Mouse (Mus musculus) kidney, postnatal 0 days (tissue): ENCODE results near the gene Dbr1. TPM values are rescaled to one million over a fixed set of nuclear protein-coding genes. Genes with fewer than 3 reads are reported as not detected.

Experiments used
- ATAC-seq: fragments of 200-750 bp; cut with Nextera tagmentation; replicated peaks from 2 replicates; pipeline ENCODE4 v1.8.0; 2017; ENCODE audit warnings: low read depth, moderate number of reproducible peaks, moderate TSS enrichment, moderate library complexity; ENCODE audit not compliant: low FRiP score
- DNase-seq: peaks from one replicate; pipeline ENCODE4 v3.0.0-alpha.2; 2016; ENCODE audit warnings: low spot score
- H3K27ac ChIP-seq: fragments of 300-500 bp; sonication (generic); 2 replicates; pipeline ENCODE4 v1.5.1; 2014; ENCODE audit warnings: mild to moderate bottlenecking
- H3K27me3 ChIP-seq: fragments of 300-500 bp; sonication (generic); 2 replicates; pipeline ENCODE4 v1.6.1; 2014; ENCODE audit warnings: low read length, mixed read lengths; ENCODE audit not compliant: insufficient read depth
- H3K36me3 ChIP-seq: fragments of 300-500 bp; sonication (generic); 2 replicates; pipeline ENCODE4 v1.6.1; 2014; ENCODE audit warnings: low read length, mixed read lengths; ENCODE audit not compliant: insufficient read depth
- H3K4me1 ChIP-seq: fragments of 300-500 bp; sonication (generic); replicated peaks from 2 replicates; pipeline ENCODE4 v1.6.1; 2014; ENCODE audit warnings: antibody characterized with exemption, low read length, mixed read lengths; ENCODE audit not compliant: insufficient read depth
- H3K4me2 ChIP-seq: fragments of 300-500 bp; sonication (generic); 2 replicates; pipeline ENCODE4 v1.6.1; 2014; ENCODE audit warnings: mild to moderate bottlenecking, low read length, moderate library complexity, mixed read lengths
- H3K4me3 ChIP-seq: fragments of 300-500 bp; sonication (generic); replicated peaks from 2 replicates; pipeline ENCODE4 v1.5.1; 2014; ENCODE audit warnings: low read depth, low read length
- H3K9ac ChIP-seq: fragments of 300-500 bp; sonication (generic); 2 replicates; pipeline ENCODE4 v1.6.1; 2014; ENCODE audit warnings: low read depth, low read length
- H3K9me3 ChIP-seq: fragments of 300-500 bp; sonication (generic); replicated peaks from 2 replicates; pipeline ENCODE4 v1.6.1; 2016; ENCODE audit warnings: low read length, inconsistent platforms, mixed read lengths
- CTCF ChIP-seq: IDR thresholded peaks from 2 replicates; pipeline ENCODE4 v1.5.1; 2016; ENCODE audit warnings: antibody characterized with exemption, low read depth, mild to moderate bottlenecking, moderate library complexity
- WGBS: fragments of 180-500 bp; shearing (Covaris S2); extraction: QIAGEN DNeasy Blood & Tissue Kit; methylation state at CpG from one replicate; pipeline ENCODE4 v1.1.7; 2014; 5-methylcytosine and 5-hydroxymethylcytosine counted together
- polyA plus RNA-seq: library from polyadenylated mRNA; unstranded; fragments of >200 nt; fragmentation: Nextera tagmentation; extraction: Ambion mirVana; gene quantifications from 2 replicates; pipeline ENCODE4 v1.2.1, GENCODE M21; 2015

The Dbr1 gene
- polyA plus RNA-seq = 17.0 and 21.2 TPM in 2 replicates

DNA sequence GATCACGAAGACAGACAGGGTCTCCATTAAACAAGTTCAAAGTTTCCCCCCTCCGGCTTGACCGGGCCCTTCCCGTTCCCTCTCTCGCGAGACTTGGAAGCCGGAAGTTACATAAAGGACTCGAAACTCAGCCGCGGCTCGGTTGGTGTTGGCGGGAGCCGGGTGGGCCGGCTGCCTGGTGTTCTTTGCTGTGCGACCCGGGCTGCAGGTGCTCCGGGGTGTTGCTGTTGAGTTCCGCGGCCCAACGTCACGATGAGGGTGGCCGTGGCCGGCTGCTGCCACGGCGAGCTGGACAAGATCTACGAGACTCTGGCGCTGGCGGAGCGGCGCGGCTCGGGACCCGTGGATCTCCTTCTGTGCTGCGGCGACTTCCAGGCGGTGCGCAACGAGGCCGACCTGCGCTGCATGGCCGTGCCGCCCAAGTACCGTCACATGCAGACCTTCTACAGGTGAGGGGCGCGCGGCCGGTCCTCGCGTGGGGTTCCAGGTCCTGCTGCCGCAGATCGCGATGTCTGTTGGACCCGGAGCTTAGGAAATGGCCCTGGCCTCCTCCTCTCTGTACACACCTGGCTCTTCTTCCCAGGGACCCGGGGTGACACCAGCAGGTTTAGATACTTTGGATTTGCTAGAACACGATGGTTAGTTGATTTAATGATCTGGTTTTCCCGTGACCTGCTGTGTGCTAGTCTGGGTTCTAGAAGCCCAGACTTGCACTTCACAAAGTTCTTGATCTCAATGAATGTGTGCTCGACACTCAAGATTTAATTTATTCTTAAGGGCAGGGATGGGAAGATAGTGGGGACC lies at the start of gene Dbr1:
TSS of gene Dbr1 (plus strand) at position 123 of the 804 bp plus-strand sequence.
- TF ChIP-seq CTCF = no peak
- peak; percentile 95 for ATAC-seq
- peak within 1 kb of the TSS; percentile 92 for H3K4me3 ChIP-seq
- H3K9ac ChIP-seq = peak within 1 kb of the TSS; percentile 92
- under 1% methylated on average over 56 of the region's 57 CpGs for WGBS
- peak within 1 kb of the TSS; percentile 88 for H3K27ac ChIP-seq
- no peaks in the 10 kb centered on the region for H3K9me3 ChIP-seq
- peak; percentile 96 for DNase-seq
- no peaks in the 10 kb centered on the region for H3K27me3 ChIP-seq
- H3K36me3 ChIP-seq = no peaks in the 10 kb centered on the region
- H3K4me1 ChIP-seq = peaks cover 3% of the 10 kb centered on the region; the same call in 1 of the 2 replicates
- peak within 1 kb of the TSS; percentile 86 for H3K4me2 ChIP-seq

DNA sequence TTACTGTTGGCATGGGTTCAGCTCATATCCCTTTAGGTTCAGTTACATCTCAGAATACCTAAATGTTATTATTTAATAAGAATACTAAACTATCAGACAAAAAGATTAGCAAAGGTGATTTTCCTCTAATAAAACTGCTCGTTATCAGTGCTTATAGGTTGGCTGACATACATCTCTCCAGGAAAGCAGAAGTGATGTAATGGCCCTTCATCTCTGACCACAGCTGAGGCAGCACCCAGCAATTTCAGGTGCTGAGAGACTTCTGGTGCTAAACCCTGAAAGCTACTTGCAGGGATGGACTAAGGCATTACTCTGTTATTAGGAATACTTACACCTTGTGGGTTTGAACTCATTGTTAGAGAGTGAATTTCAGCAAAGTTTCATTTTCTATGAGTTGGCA lies 43.7 kb upstream of the Dbr1 start:
- H3K27me3 ChIP-seq = no peaks in the 10 kb centered on the region
- no peak overlapping the region for H3K27ac ChIP-seq
- 88% methylated on average over 1 of the region's 1 CpGs for WGBS
- ATAC-seq = no peak
- no peak for TF ChIP-seq CTCF
- no peak for DNase-seq
- H3K36me3 ChIP-seq = peaks cover 43% of the 10 kb centered on the region
- no peak overlapping the region for H3K4me2 ChIP-seq
- no peaks in the 10 kb centered on the region for H3K4me1 ChIP-seq
- H3K9me3 ChIP-seq = no peaks in the 10 kb centered on the region
- H3K9ac ChIP-seq = no peak overlapping the region
- no peak overlapping the region for H3K4me3 ChIP-seq

DNA sequence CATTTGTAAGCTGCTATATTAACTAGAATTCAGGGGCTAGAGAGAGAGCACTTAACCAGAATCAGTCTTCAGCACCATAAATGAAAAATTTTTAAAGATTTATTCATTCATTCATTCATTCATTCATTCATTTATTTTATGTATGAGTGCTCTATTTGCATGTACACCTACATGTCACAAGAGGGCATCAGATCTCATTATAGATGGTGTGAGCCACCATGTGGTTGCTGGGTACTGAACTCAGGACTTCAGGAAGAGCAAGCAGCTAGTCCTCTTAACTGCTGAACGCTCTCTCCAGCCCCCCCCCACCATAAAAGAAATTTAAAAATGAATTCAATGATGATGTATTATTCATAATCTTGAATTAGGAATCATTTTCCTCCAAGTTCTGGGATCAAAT lies 29.3 kb upstream of the Dbr1 start:
- H3K27ac ChIP-seq = no peak overlapping the region

DNA sequence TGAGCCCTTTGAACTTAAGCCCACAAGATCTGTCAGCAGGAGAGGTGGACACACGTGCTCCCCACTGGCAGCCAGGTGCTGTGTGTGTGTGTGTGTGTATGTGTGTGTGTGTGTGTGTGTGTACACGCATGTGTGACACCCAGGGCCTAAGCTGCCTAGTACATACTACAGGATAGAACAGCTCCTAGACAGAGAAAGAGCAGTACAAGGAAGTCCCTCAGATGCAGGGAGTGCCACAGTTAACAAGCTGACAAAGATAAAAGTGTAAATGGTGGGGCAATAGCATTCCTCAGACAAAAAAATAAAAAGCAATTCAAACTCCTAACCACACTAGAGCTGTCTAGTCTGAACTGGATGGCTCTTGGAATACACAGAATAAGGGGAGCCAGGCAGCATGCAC lies 23.5 kb upstream of the Dbr1 start:
- Histone ChIP-seq H3K4me2 (no peak overlapping the region), H3K27ac (no peak overlapping the region), H3K9ac (no peak overlapping the region), H3K27me3 (no peaks in the 10 kb centered on the region), H3K4me3 (no peak overlapping the region), H3K4me1 (no peaks in the 10 kb centered on the region), H3K36me3 (no peaks in the 10 kb centered on the region), H3K9me3 (no peaks in the 10 kb centered on the region)
- ATAC-seq (no peak), DNase-seq (no peak)
- 54% methylated on average over 2 of the region's 2 CpGs for WGBS
- TF ChIP-seq CTCF = no peak

More for the DNA sequence above, 29.3 kb upstream of the Dbr1 start:
- WGBS = 93% methylated on average over 1 of the region's 1 CpGs
- DNase-seq (no peak), ATAC-seq (no peak)
- no peaks in the 10 kb centered on the region for H3K4me1 ChIP-seq
- H3K27me3 ChIP-seq = no peaks in the 10 kb centered on the region
- no peak overlapping the region for H3K4me3 ChIP-seq
- 0 out of 2 replicates have a peak, but pooled peaks have one; percentile 17 for TF ChIP-seq CTCF
- no peak overlapping the region for H3K9ac ChIP-seq
- no peaks in the 10 kb centered on the region for H3K9me3 ChIP-seq
- no peak overlapping the region for H3K4me2 ChIP-seq
- H3K36me3 ChIP-seq = no peaks in the 10 kb centered on the region

DNA sequence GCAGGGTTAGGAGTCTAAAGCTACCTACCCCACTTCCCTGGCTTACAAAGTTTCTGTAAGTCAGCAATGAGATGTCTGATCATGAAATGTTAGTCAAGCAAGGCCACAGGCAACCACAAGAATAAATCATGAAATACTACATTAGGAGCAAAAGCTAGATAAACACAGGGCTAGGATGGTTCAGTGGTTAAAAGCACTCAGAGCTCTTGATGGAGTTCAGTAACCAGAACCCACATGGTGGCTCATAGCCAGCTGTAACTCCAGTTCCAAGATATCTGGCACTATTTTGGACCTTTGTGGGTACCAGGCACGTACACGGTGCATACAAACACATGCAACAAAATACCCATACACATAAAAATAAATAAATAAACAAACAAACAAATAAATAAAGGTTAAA lies 22.6 kb upstream of the Dbr1 start:
- H3K4me3 ChIP-seq = no peak overlapping the region
- H3K27me3 ChIP-seq = no peaks in the 10 kb centered on the region
- no peak overlapping the region for H3K9ac ChIP-seq
- no peak overlapping the region for H3K4me2 ChIP-seq
- no peaks in the 10 kb centered on the region for H3K9me3 ChIP-seq
- no peak overlapping the region for H3K27ac ChIP-seq
- no peaks in the 10 kb centered on the region for H3K4me1 ChIP-seq
- no peaks in the 10 kb centered on the region for H3K36me3 ChIP-seq
- WGBS = 67% methylated on average over 2 of the region's 2 CpGs
- DNase-seq (peak; percentile 15), ATAC-seq (no peak)
- TF ChIP-seq CTCF = no peak

DNA sequence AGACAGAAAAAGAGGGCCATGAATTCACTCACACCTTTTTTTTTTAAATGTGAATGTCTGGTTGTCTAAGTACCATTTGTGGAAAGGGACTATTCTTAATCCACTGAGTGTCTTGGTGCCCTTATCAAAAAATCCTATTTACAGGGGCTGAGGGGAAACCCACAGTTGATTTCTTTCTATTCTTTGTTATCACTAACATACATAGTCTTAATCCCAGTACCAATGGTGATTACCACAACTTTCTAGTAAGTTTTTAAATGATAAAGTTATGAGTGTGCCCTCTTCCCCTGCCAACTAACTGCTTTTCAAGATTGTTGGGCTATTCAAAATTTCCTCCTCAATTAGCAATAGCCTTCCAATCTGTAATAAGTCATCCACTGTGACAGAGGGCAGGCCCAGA lies 21.5 kb upstream of the Dbr1 start:
- TF ChIP-seq CTCF = no peak
- Histone ChIP-seq H3K27ac (no peak overlapping the region), H3K27me3 (no peaks in the 10 kb centered on the region), H3K4me2 (no peak overlapping the region), H3K9me3 (no peaks in the 10 kb centered on the region), H3K36me3 (no peaks in the 10 kb centered on the region), H3K4me3 (no peak overlapping the region), H3K4me1 (no peaks in the 10 kb centered on the region), H3K9ac (no peak overlapping the region)
- DNase-seq = no peak
- no peak for ATAC-seq
